In genomic region chr11:83576927-83577555, GRCm38 (mm10) we compare ENCODE assay signal across 21 mouse cellular contexts. TPM values are rescaled to one million over a fixed set of nuclear protein-coding genes. Genes with fewer than 3 reads are reported as not detected.
A peak's percentile ranks its signal among the peaks of the same experiment; 100 is the strongest.
DNase-seq lines count a peak whose midpoint lies in the region; ATAC-seq and TF ChIP-seq lines count a peak whose summit lies in the region.
"Had no signal": no experiment of that assay in that cellular context is flagged by ENCODE, and none has a peak within 500 bp of the region (broad histone marks: within the 10 kb centered on the region; RNA-seq: fewer than 3 reads in every experiment).

No protein-coding gene starts in this region.

- TF ChIP-seq CTCF in bone marrow macrophage, adult 2 months (IDR thresholded peaks at IDR 0.05; ENCODE audit: low read depth, low read length), result no peak

- no peak for TF ChIP-seq POLR2A in bone marrow macrophage, adult 2 months (IDR thresholded peaks at IDR 0.05; ENCODE audit: borderline replicate concordance, low read depth, low read length)

- peaks cover 65% of the 10 kb centered on the region for H3K4me1 ChIP-seq in bone marrow macrophage, adult 2 months (ENCODE audit: control insufficient read depth, insufficient read depth, low read length)
- H3K4me1 ChIP-seq: embryonic facial prominence, embryonic 13.5 days had no signal

- peak overlapping the region; percentile 53 for H3K4me3 ChIP-seq in bone marrow macrophage, adult 2 months (ENCODE audit: insufficient read depth, low read length)
- H3K4me3 ChIP-seq: embryonic facial prominence, embryonic 13.5 days; liver, embryonic 13.5 days had no signal

- ATAC-seq in megakaryocyte progenitor cell, adult 5-6 weeks (replicated peaks; ENCODE audit: poor library complexity), result peak; percentile 76

- DNase-seq in 3134 (ENCODE audit: extremely low read depth, insufficient read length, low spot score) (peak; percentile 55), 3T3-L1 (ENCODE audit: low read depth, low spot score) (peak; percentile 97)
- DNase-seq in natural killer cell, adult 2 months (ENCODE audit: low spot score in 2 of 2), result no peak
- DNase-seq in adrenal gland, postnatal 25 days, result no peak
- DNase-seq in adrenal gland, postnatal 14 days, result no peak
- DNase-seq: adrenal gland, postnatal 36 days; cerebellum, postnatal 36 days; kidney, adult 8-10 months; layer of hippocampus, postnatal 36 days; liver, embryonic 13.5 days; midbrain, embryonic 14.5 days; right cerebral cortex, postnatal 4 days had no signal

- H3K27ac ChIP-seq in bone marrow macrophage, adult 2 months (ENCODE audit: insufficient read depth, low read depth, low read length), result peak overlapping the region; percentile 97
- H3K27ac ChIP-seq: embryonic facial prominence, embryonic 13.5 days; liver, embryonic 13.5 days had no signal

RNA-seq across cellular contexts. Expression of gene Ccl9, which starts 1.4 kb away (rescaled TPM):
- polyA plus RNA-seq in bone marrow macrophage, adult 2 months (2012; ENCODE audit: insufficient read depth, insufficient read length, missing spikeins), result 650 and 692 TPM in 2 replicates
- total RNA-seq in megakaryocyte progenitor cell, adult 5-6 weeks (2015), result 149 and 197 TPM in 2 replicates
- total RNA-seq in megakaryocyte progenitor cell, adult 5-6 weeks (2017), result 97.7 and 108 TPM in 2 replicates
- 2.3 and 4.9 TPM in 2 replicates for total RNA-seq in adrenal gland, postnatal 25 days (2021)
- 4.5 and 10.3 TPM in 2 replicates for total RNA-seq in adrenal gland, postnatal 14 days (2021)

RNA-seq across cellular contexts. Expression of gene Ccl6, which starts 15.8 kb away (rescaled TPM):
- 168 and 174 TPM in 2 replicates for polyA plus RNA-seq in bone marrow macrophage, adult 2 months (2012; ENCODE audit: insufficient read depth, insufficient read length, missing spikeins)
- total RNA-seq in megakaryocyte progenitor cell, adult 5-6 weeks (2015), result 13.6 and 25.2 TPM in 2 replicates
- total RNA-seq in megakaryocyte progenitor cell, adult 5-6 weeks (2017), result 13.3 and 15.1 TPM in 2 replicates
- 5.9 and 6.0 TPM in 2 replicates for total RNA-seq in adrenal gland, postnatal 25 days (2021)
- 9.5 and 14.4 TPM in 2 replicates for total RNA-seq in adrenal gland, postnatal 14 days (2021)

RNA-seq across cellular contexts. Expression of gene Ccl5, which starts 46.7 kb away (rescaled TPM):
- polyA plus RNA-seq in bone marrow macrophage, adult 2 months (2012; ENCODE audit: insufficient read depth, insufficient read length, missing spikeins), result 18.6 and 24.6 TPM in 2 replicates
- total RNA-seq in megakaryocyte progenitor cell, adult 5-6 weeks (2015), result 1.1 and 4.7 TPM in 2 replicates
- 0.92 and 3.2 TPM in 2 replicates for total RNA-seq in megakaryocyte progenitor cell, adult 5-6 weeks (2017)
- 0.88 TPM in 1 of 2 replicates, not detected in the other for total RNA-seq in adrenal gland, postnatal 25 days (2021)
- total RNA-seq in adrenal gland, postnatal 14 days (2021), result 25.5 TPM in 1 of 2 replicates, not detected in the other
- total RNA-seq: heart, postnatal 25 days; layer of hippocampus, postnatal 36 days; left cerebral cortex, postnatal 36 days had no signal
- polyA plus RNA-seq: embryonic facial prominence, embryonic 13.5 days; forebrain, embryonic 11.5 days; neural tube, embryonic 11.5 days had no signal

RNA-seq across cellular contexts. Expression of gene Heatr9, which starts 55.1 kb away (rescaled TPM):
- not detected in 2 replicates for polyA plus RNA-seq in bone marrow macrophage, adult 2 months (2012; ENCODE audit: insufficient read depth, insufficient read length, missing spikeins)
- total RNA-seq in megakaryocyte progenitor cell, adult 5-6 weeks (2015), result not detected in 2 replicates
- not detected in 2 replicates for total RNA-seq in megakaryocyte progenitor cell, adult 5-6 weeks (2017)
- total RNA-seq in adrenal gland, postnatal 25 days (2021), result not detected in 2 replicates
- total RNA-seq in adrenal gland, postnatal 14 days (2021), result not detected in 2 replicates
- total RNA-seq: adrenal gland, postnatal 36 days; heart, postnatal 25 days; layer of hippocampus, postnatal 36 days; left cerebral cortex, postnatal 36 days had no signal
- polyA plus RNA-seq: embryonic facial prominence, embryonic 13.5 days; forebrain, embryonic 11.5 days; liver, embryonic 13.5 days; midbrain, embryonic 14.5 days; neural tube, embryonic 11.5 days; stomach, embryonic 14.5 days; thymus, postnatal 0 days had no signal

Comparison
In these comparisons a context has a peak if more than half of its experiments do, and no peak if none do; other contexts are left out.
1. DNase-seq: peak in 3134 (single experiment) and 3T3-L1 (single experiment); none in natural killer cell, adult 2 months (0 of 2), adrenal gland, postnatal 25 days (single experiment) and adrenal gland, postnatal 14 days (single experiment).